Mouse (Mus musculus) hindbrain, embryonic 11.5 days (tissue): Measurements from ENCODE around the gene Slc11a2. TPM values are rescaled to one million over a fixed set of nuclear protein-coding genes. Genes with fewer than 3 reads are reported as not detected.

Experiments
- ATAC-seq: fragments of 200-750 bp; cut with Nextera tagmentation; 2 replicates; pipeline ENCODE4 v1.8.0; 2017; ENCODE audit warnings: mild to moderate bottlenecking, moderate TSS enrichment, moderate library complexity; ENCODE audit not compliant: low FRiP score
- DNase-seq: peaks from one replicate; pipeline ENCODE4 v3.0.0-alpha.2; 2015; ENCODE audit warnings: low spot score
- H3K27ac ChIP-seq: fragments of 300-500 bp; sonication (generic); 2 replicates; pipeline ENCODE4 v1.5.1; 2014; ENCODE audit warnings: mild to moderate bottlenecking, low read depth, low read length
- H3K27me3 ChIP-seq: fragments of 300-500 bp; sonication (generic); 2 replicates; pipeline ENCODE4 v1.6.1; 2014; ENCODE audit warnings: mild to moderate bottlenecking, low read length, moderate library complexity, mixed read lengths; ENCODE audit not compliant: control insufficient read depth, insufficient read depth
- H3K36me3 ChIP-seq: fragments of 300-500 bp; sonication (generic); 2 replicates; pipeline ENCODE4 v1.6.1; 2014; ENCODE audit warnings: mild to moderate bottlenecking, low read length, moderate library complexity, mixed read lengths; ENCODE audit not compliant: control insufficient read depth, insufficient read depth
- H3K4me1 ChIP-seq: fragments of 300-500 bp; sonication (generic); replicated peaks from 2 replicates; pipeline ENCODE4 v1.6.1; 2014; ENCODE audit warnings: low read length, mixed read lengths; ENCODE audit not compliant: control insufficient read depth, insufficient read depth
- H3K4me2 ChIP-seq: fragments of 300-500 bp; sonication (generic); replicated peaks from 2 replicates; pipeline ENCODE4 v1.6.1; 2014; ENCODE audit warnings: mild to moderate bottlenecking, low read depth, low read length
- H3K4me3 ChIP-seq: fragments of 300-500 bp; sonication (generic); 2 replicates; pipeline ENCODE4 v1.5.1; 2014; ENCODE audit warnings: low read depth, low read length
- H3K9ac ChIP-seq: fragments of 300-500 bp; sonication (generic); 2 replicates; pipeline ENCODE4 v1.6.1; 2014; ENCODE audit warnings: low read depth, low read length
- H3K9me3 ChIP-seq: fragments of 300-500 bp; sonication (generic); 2 replicates; pipeline ENCODE4 v1.6.1; 2016; ENCODE audit warnings: low read length; ENCODE audit not compliant: control insufficient read depth
- WGBS: fragments of 180-500 bp; shearing (Covaris S2); extraction: QIAGEN DNeasy Blood & Tissue Kit; methylation state at CpG from one replicate; pipeline ENCODE4 v1.1.7; 2014; 5-methylcytosine and 5-hydroxymethylcytosine counted together
- polyA plus RNA-seq: library from polyadenylated mRNA; unstranded; fragments of >200 nt; fragmentation: Nextera tagmentation; extraction: Ambion mirVana; gene quantifications from 2 replicates; pipeline ENCODE4 v1.2.1, GENCODE M21; 2014

Gene Slc11a2
- polyA plus RNA-seq, 1 experiment from 2014 or later, result 19.1 TPM

DNA sequence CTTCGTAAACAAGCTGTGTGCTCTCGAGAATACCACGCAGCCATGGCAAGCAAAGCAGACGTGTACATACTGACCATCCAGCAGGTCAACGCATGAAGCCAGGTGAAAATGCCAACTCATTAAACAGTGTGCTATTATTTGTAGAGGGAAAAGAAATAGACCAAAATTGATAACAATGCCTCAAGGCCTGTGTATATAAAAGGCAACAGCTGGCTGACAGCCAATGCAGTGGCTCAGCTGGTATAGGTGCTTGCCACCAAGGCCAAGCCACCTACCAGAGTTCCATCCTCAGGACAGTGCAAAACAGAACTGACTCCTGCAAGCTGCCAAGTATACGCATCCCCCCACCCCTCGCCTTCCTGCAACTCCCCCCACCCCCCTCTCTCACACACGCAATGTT is 9.2 kb downstream of the Slc11a2 start:
- Histone ChIP-seq H3K36me3 (no peaks in the 10 kb centered on the region), H3K9ac (no peak overlapping the region), H3K4me2 (no peak overlapping the region), H3K27ac (no peak overlapping the region), H3K4me1 (no peaks in the 10 kb centered on the region; the same call in 1 of the 2 replicates), H3K27me3 (no peaks in the 10 kb centered on the region), H3K4me3 (no peak overlapping the region), H3K9me3 (no peaks in the 10 kb centered on the region)
- ATAC-seq, result no peak
- WGBS, result 94% methylated on average over 8 of the region's 8 CpGs
- DNase-seq, result no peak

GRCm38 (mm10) chr15:100414942-100415341 is 9.9 kb downstream of the Slc11a2 start:
- no peaks in the 10 kb centered on the region for H3K27me3 ChIP-seq
- no peak overlapping the region for H3K4me2 ChIP-seq
- DNase-seq (no peak), ATAC-seq (no peak)
- H3K9ac ChIP-seq, result no peak overlapping the region
- H3K9me3 ChIP-seq, result no peaks in the 10 kb centered on the region
- no peak overlapping the region for H3K4me3 ChIP-seq
- no peaks in the 10 kb centered on the region; the same call in 1 of the 2 replicates for H3K4me1 ChIP-seq
- 95% methylated on average over 13 of the region's 13 CpGs for WGBS
- H3K27ac ChIP-seq, result no peak overlapping the region
- no peaks in the 10 kb centered on the region for H3K36me3 ChIP-seq

GRCm38 (mm10) chr15:100414011-100414410 is 10.9 kb downstream of the Slc11a2 start:
- no peaks in the 10 kb centered on the region for H3K27me3 ChIP-seq
- no peak overlapping the region for H3K9ac ChIP-seq
- ATAC-seq, result no peak
- no peaks in the 10 kb centered on the region for H3K9me3 ChIP-seq
- no peak for DNase-seq
- WGBS, result 81% methylated on average over 4 of the region's 4 CpGs
- no peak overlapping the region for H3K4me3 ChIP-seq
- no peaks in the 10 kb centered on the region for H3K36me3 ChIP-seq
- no peak overlapping the region for H3K4me2 ChIP-seq
- no peak overlapping the region for H3K27ac ChIP-seq
- H3K4me1 ChIP-seq, result no peaks in the 10 kb centered on the region; the same call in 1 of the 2 replicates

GRCm38 (mm10) chr15:100413306-100413705 is 11.6 kb downstream of the Slc11a2 start:
- H3K9me3 ChIP-seq, result no peaks in the 10 kb centered on the region
- H3K27ac ChIP-seq, result no peak overlapping the region
- H3K9ac ChIP-seq, result no peak overlapping the region
- DNase-seq, result no peak
- no peak overlapping the region for H3K4me3 ChIP-seq
- H3K36me3 ChIP-seq, result no peaks in the 10 kb centered on the region
- H3K27me3 ChIP-seq, result no peaks in the 10 kb centered on the region
- ATAC-seq, result no peak
- 86% methylated on average over 4 of the region's 5 CpGs for WGBS
- H3K4me2 ChIP-seq, result no peak overlapping the region
- H3K4me1 ChIP-seq, result no peaks in the 10 kb centered on the region; the same call in 1 of the 2 replicates

DNA sequence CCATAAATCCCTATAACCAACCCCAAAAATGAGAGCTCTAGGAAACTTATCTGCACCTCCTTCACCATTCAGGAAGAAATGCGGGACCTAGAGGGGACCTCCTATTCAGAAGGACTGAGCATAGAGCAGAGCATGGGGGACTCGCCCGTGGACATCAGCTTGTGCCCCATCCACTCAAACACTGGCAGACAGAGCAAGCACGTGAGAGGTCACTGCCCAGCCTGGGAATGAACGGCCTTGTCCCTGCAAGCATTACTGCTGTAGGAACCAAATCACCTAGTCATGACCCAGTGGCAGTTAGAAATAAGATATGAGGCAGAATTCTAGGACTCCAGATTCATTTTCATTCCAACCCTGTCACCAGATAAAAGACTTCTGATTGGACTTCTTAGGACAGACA is 13.1 kb downstream of the Slc11a2 start:
- DNase-seq (no peak), ATAC-seq (no peak)
- Histone ChIP-seq H3K9ac (no peak overlapping the region), H3K9me3 (no peaks in the 10 kb centered on the region), H3K4me3 (no peak overlapping the region), H3K27me3 (no peaks in the 10 kb centered on the region), H3K36me3 (no peaks in the 10 kb centered on the region), H3K4me1 (no peaks in the 10 kb centered on the region), H3K27ac (no peak overlapping the region), H3K4me2 (no peak overlapping the region)
- WGBS, result 87% methylated on average over 5 of the region's 5 CpGs

DNA sequence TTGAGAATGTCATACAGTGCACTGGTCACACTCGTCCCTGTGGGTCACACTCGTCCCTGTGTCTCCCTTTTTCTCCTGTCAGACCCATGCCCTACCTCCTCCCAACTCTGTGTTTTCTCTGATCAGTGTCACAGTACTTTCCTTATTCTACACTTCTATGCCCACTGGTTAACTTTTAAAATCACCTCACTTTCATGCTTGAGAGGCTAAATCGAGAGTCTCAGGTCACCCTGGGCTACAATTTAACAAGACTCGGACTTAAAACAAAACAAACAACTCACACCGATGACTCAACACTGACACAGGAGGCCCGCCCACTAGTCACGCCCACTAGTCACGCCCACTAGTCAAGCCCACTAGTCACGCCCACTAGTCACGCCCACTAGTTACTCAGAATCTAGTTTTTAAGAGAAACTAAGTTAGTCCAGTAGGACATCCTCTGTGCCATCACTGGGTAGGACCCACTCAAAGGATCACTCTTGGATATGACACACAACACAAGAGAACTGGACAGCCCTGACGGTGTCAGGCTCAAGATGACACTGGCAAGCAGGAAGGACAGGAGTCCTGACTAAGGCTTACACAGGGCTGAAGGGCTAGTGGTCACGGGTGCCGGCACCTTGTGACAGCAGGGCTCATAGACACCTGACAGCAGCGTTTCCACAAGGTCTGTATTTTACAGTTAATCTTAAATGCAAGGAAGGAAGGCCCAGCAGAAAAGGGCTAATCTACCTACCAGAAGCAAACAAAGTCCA is 13.8 kb downstream of the Slc11a2 start:
- H3K9ac ChIP-seq, result no peak overlapping the region
- ATAC-seq, result no peak
- H3K27ac ChIP-seq, result no peak overlapping the region
- no peaks in the 10 kb centered on the region for H3K4me1 ChIP-seq
- H3K36me3 ChIP-seq, result no peaks in the 10 kb centered on the region
- H3K4me3 ChIP-seq, result no peak overlapping the region
- 64% methylated on average over 14 of the region's 14 CpGs for WGBS
- H3K27me3 ChIP-seq, result no peaks in the 10 kb centered on the region
- no peak overlapping the region for H3K4me2 ChIP-seq
- no peak for DNase-seq
- H3K9me3 ChIP-seq, result no peaks in the 10 kb centered on the region

GRCm38 (mm10) chr15:100406088-100406487 is 18.8 kb downstream of the Slc11a2 start:
- H3K4me1 ChIP-seq, result no peaks in the 10 kb centered on the region
- H3K27ac ChIP-seq, result no peak overlapping the region
- no peaks in the 10 kb centered on the region for H3K9me3 ChIP-seq
- H3K4me3 ChIP-seq, result no peak overlapping the region
- DNase-seq (no peak), ATAC-seq (no peak)
- H3K36me3 ChIP-seq, result 0 out of 2 replicates have a peak, but pooled peaks cover 2% of the 10 kb centered on the region
- WGBS, result 84% methylated on average over 5 of the region's 5 CpGs
- no peak overlapping the region for H3K4me2 ChIP-seq
- no peak overlapping the region for H3K9ac ChIP-seq
- H3K27me3 ChIP-seq, result no peaks in the 10 kb centered on the region

GRCm38 (mm10) chr15:100403318-100404000 is 21.4 kb downstream of the Slc11a2 start:
- H3K4me3 ChIP-seq, result no peak overlapping the region
- peaks cover 6% of the 10 kb centered on the region; the same call in 1 of the 2 replicates for H3K36me3 ChIP-seq

DNA sequence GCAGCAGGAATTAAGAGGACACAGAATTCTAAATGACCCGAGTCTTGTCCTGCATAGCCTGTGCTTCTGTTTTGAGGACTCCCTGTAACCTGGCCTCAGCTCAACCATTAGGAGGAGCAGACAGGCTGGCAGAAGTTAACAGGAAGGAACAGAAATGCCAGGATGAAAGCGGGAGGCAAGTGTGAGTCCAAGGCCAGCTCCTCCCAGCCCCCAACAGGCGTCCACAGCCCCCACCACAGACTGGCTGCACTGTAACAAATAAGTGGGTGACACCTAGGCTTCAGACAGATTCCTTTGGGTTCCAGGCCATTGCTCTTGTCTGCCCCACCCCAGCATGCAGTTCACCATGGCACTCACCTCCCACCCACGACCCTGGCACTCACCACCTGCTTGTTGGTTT is 22.1 kb downstream of the Slc11a2 start:
- Histone ChIP-seq H3K27ac (no peak overlapping the region), H3K36me3 (peaks cover 11% of the 10 kb centered on the region), H3K4me1 (no peaks in the 10 kb centered on the region), H3K9ac (no peak overlapping the region), H3K27me3 (no peaks in the 10 kb centered on the region), H3K9me3 (no peaks in the 10 kb centered on the region), H3K4me2 (no peak overlapping the region), H3K4me3 (no peak overlapping the region)
- ATAC-seq (no peak), DNase-seq (no peak)
- 88% methylated on average over 4 of the region's 4 CpGs for WGBS

More at GRCm38 (mm10) chr15:100403318-100404000, 21.4 kb downstream of the Slc11a2 start:
- Histone ChIP-seq H3K4me2 (no peak overlapping the region), H3K9me3 (no peaks in the 10 kb centered on the region), H3K27me3 (no peaks in the 10 kb centered on the region), H3K4me1 (no peaks in the 10 kb centered on the region), H3K27ac (no peak overlapping the region), H3K9ac (no peak overlapping the region)
- ATAC-seq (no peak), DNase-seq (no peak)
- WGBS, result 94% methylated on average over 16 of the region's 16 CpGs
